In genomic region chr5:35278019-35278418, GRCm38 (mm10) we compare ENCODE assay signal across 9 mouse cellular contexts. TPM values are rescaled to one million over a fixed set of nuclear protein-coding genes. Genes with fewer than 3 reads are reported as not detected.
DNase-seq lines count a peak whose midpoint lies in the region; ATAC-seq and TF ChIP-seq lines count a peak whose summit lies in the region.
"Had no signal": no experiment of that assay in that cellular context is flagged by ENCODE, and none has a peak within 500 bp of the region (broad histone marks: within the 10 kb centered on the region; RNA-seq: fewer than 3 reads in every experiment).

TSS of gene Adra2c (plus strand) at chr5:35278319.

- H3K27ac ChIP-seq in heart, embryonic 16.5 days (ENCODE audit: low read length), result no peak within 1 kb of the TSS
- H3K27ac ChIP-seq in bone marrow macrophage, adult 2 months (ENCODE audit: insufficient read depth, low read depth, low read length), result no peak within 1 kb of the TSS
- no peak within 1 kb of the TSS for H3K27ac ChIP-seq in hindbrain, embryonic 10.5 days
- no peak within 1 kb of the TSS for H3K27ac ChIP-seq in liver, embryonic 16.5 days (ENCODE audit: low read length)

- no peak for TF ChIP-seq CTCF in bone marrow macrophage, adult 2 months (IDR thresholded peaks at IDR 0.05; ENCODE audit: low read depth, low read length)

- no peaks in the 10 kb centered on the region for H3K36me3 ChIP-seq in heart, embryonic 16.5 days (ENCODE audit: control insufficient read depth, insufficient read depth)
- no peaks in the 10 kb centered on the region for H3K36me3 ChIP-seq in hindbrain, embryonic 10.5 days
- H3K36me3 ChIP-seq in liver, embryonic 16.5 days (ENCODE audit: control insufficient read depth, insufficient read depth), result no peaks in the 10 kb centered on the region
- H3K36me3 ChIP-seq: G1E had no signal

- DNase-seq in heart, postnatal 36 days, result no peak
- no peak for DNase-seq in hindbrain, embryonic 10.5 days (ENCODE audit: low spot score)
- no peak for DNase-seq in cerebellum, adult 11-12 months

- H3K9ac ChIP-seq in heart, embryonic 16.5 days (ENCODE audit: low read length), result no peak within 1 kb of the TSS
- no peak within 1 kb of the TSS for H3K9ac ChIP-seq in liver, embryonic 16.5 days (ENCODE audit: low read depth, low read length)

- no peaks in the 10 kb centered on the region for H3K9me3 ChIP-seq in heart, embryonic 16.5 days (replicated peaks; ENCODE audit: control insufficient read depth, low read length)
- H3K9me3 ChIP-seq in hindbrain, embryonic 10.5 days, result no peaks in the 10 kb centered on the region
- no peaks in the 10 kb centered on the region for H3K9me3 ChIP-seq in liver, embryonic 16.5 days (replicated peaks; ENCODE audit: control insufficient read depth, low read length)

- ATAC-seq in heart, embryonic 16.5 days (replicated peaks; ENCODE audit: extremely low read depth, insufficient read depth, low FRiP score), result no peak
- no peak for ATAC-seq in liver, embryonic 16.5 days (ENCODE audit: low read depth)
- no peak for ATAC-seq in erythroblast, adult 5-6 weeks (replicated peaks; ENCODE audit: low FRiP score, poor library complexity, severe bottlenecking)
- no peak for ATAC-seq in granulocyte monocyte progenitor cell, adult 5-6 weeks (replicated peaks; ENCODE audit: poor library complexity, severe bottlenecking)

- intact Hi-C loops in heart, postnatal 36 days (cut with DNase I), result loop anchor here (5.0 kb wide), 1 partner anchor 74 kb away; no protein-coding TSS in a partner anchor

- 51% methylated on average over 3 of the region's 3 CpGs for WGBS in heart, embryonic 16.5 days
- 38% methylated on average over 3 of the region's 3 CpGs for WGBS in hindbrain, embryonic 10.5 days
- 34% methylated on average over 3 of the region's 3 CpGs for WGBS in liver, embryonic 16.5 days (ENCODE audit: insufficient replicate concordance)

- no peak for TF ChIP-seq POLR2A in bone marrow macrophage, adult 2 months (IDR thresholded peaks at IDR 0.05; ENCODE audit: borderline replicate concordance, low read depth, low read length)

- peak within 1 kb of the TSS; percentile 59 for H3K4me3 ChIP-seq in heart, embryonic 16.5 days (ENCODE audit: low read length)
- peak within 1 kb of the TSS; percentile 28 for H3K4me3 ChIP-seq in bone marrow macrophage, adult 2 months (ENCODE audit: insufficient read depth, low read length)
- H3K4me3 ChIP-seq in hindbrain, embryonic 10.5 days, result peak within 1 kb of the TSS; percentile 65
- H3K4me3 ChIP-seq in liver, embryonic 16.5 days (ENCODE audit: low read depth, low read length), result peak within 1 kb of the TSS; percentile 12; the same call in 1 of the 2 replicates

- peak within 1 kb of the TSS; percentile 87 for H3K4me2 ChIP-seq in heart, embryonic 16.5 days (ENCODE audit: low read depth, low read length)
- H3K4me2 ChIP-seq in liver, embryonic 16.5 days (ENCODE audit: low read depth, low read length), result peak within 1 kb of the TSS; percentile 17

- H3K27me3 ChIP-seq in heart, embryonic 16.5 days (ENCODE audit: control insufficient read depth, insufficient read depth, low read length), result peaks cover 82% of the 10 kb centered on the region
- H3K27me3 ChIP-seq in hindbrain, embryonic 10.5 days (ENCODE audit: insufficient read depth, poor library complexity, severe bottlenecking), result peaks cover 80% of the 10 kb centered on the region
- peaks cover 66% of the 10 kb centered on the region for H3K27me3 ChIP-seq in liver, embryonic 16.5 days (ENCODE audit: control insufficient read depth, insufficient read depth, low read depth, low read length)

- H3K4me1 ChIP-seq in heart, embryonic 16.5 days (ENCODE audit: control insufficient read depth, insufficient read depth, low read length), result peaks cover 4% of the 10 kb centered on the region
- no peaks in the 10 kb centered on the region for H3K4me1 ChIP-seq in bone marrow macrophage, adult 2 months (ENCODE audit: control insufficient read depth, insufficient read depth, low read length)
- peaks cover 32% of the 10 kb centered on the region for H3K4me1 ChIP-seq in hindbrain, embryonic 10.5 days (replicated peaks)
- no peaks in the 10 kb centered on the region for H3K4me1 ChIP-seq in liver, embryonic 16.5 days (ENCODE audit: control insufficient read depth, low read depth, low read length)

RNA-seq across cellular contexts. Expression of gene Adra2c, which starts in this region (rescaled TPM):
- 0.04 TPM in 1 of 2 replicates, not detected in the other for polyA plus RNA-seq in heart, embryonic 16.5 days (2015; fragmentation: Nextera tagmentation; extraction: Ambion mirVana)
- under 1 TPM; 0.33 to 0.43 TPM for total RNA-seq in heart, postnatal 36 days (2021)
- not detected in 2 replicates for polyA plus RNA-seq in bone marrow macrophage, adult 2 months (2012; ENCODE audit: insufficient read depth, insufficient read length, missing spikeins)
- polyA plus RNA-seq in hindbrain, embryonic 10.5 days (2016; fragmentation: Nextera tagmentation; extraction: Ambion mirVana), result 0.07 TPM in 1 of 2 replicates, not detected in the other
- polyA plus RNA-seq in liver, embryonic 16.5 days (2015; fragmentation: Nextera tagmentation; extraction: Ambion mirVana), result not detected in 2 replicates
- not detected in 2 replicates for total RNA-seq in erythroblast, adult 5-6 weeks (2015; ENCODE audit: low replicate concordance)
- not detected in 2 replicates for total RNA-seq in erythroblast, adult 5-6 weeks (2017; ENCODE audit: low replicate concordance)
- not detected in 2 replicates for total RNA-seq in granulocyte monocyte progenitor cell, adult 5-6 weeks (2014; fragmentation: Nextera tagmentation)
- not detected in 2 replicates for total RNA-seq in granulocyte monocyte progenitor cell, adult 5-6 weeks (2017)
- polyA plus RNA-seq: G1E had no signal

Comparison
In these comparisons a context has a peak if more than half of its experiments do, and no peak if none do; other contexts are left out.
1. H3K4me3 ChIP-seq: peak in every context shown above with its lines; median percentile 65 in hindbrain, embryonic 10.5 days; 59 in heart, embryonic 16.5 days; 28 in bone marrow macrophage, adult 2 months; 12 in liver, embryonic 16.5 days.